In the genomic region with DNA sequence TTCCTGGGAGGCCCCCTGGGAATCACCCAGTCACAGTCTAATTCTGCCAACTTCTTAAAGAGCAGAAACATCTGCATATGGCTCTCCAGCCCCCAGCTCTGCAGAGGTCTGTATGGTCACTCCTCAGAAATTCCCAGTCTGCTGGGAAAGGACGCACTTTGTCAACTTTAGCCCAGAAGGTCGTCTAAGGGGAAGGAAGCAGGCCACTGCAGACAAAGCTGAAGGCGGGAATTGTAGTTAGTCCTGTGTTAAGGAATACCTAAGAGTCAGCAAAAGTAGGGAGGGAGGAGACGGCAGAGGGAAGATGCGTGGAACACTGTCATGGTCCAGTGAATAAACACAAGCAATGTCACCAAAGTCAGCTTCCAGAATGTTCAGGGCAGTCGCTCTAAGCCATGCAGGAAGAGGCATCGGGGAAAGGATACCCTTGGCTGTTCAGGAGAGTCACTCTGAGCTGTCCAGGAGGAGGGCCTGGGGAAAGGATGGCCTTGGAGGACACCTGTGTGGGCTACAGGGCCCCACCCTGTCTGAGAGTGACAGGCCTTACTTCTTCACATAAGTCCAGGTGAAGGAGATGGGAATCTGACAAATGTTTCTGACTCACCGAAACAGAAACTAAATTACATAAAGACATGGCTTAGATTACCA, we compare ENCODE assay signal across 10 mouse cellular contexts.
DNase-seq lines count a peak whose midpoint lies in the region; ATAC-seq and TF ChIP-seq lines count a peak whose summit lies in the region.
"Had no signal": no experiment of that assay in that cellular context is flagged by ENCODE, and none has a peak within 500 bp of the region (broad histone marks: within the 10 kb centered on the region; RNA-seq: fewer than 3 reads in every experiment).

No protein-coding gene starts in this region.

- no peak overlapping the region for H3K4me3 ChIP-seq in midbrain, embryonic 12.5 days
- no peak overlapping the region for H3K4me3 ChIP-seq in midbrain, embryonic 16.5 days (ENCODE audit: low read depth, low read length)
- H3K4me3 ChIP-seq in kidney, embryonic 16.5 days (ENCODE audit: low read length) = no peak overlapping the region
- H3K4me3 ChIP-seq in stomach, postnatal 0 days (ENCODE audit: low read depth, low read length) = no peak overlapping the region

- peaks cover 7% of the 10 kb centered on the region; the same call in 1 of the 2 replicates for H3K4me1 ChIP-seq in midbrain, embryonic 12.5 days
- peaks cover 5% of the 10 kb centered on the region; the same call in 1 of the 2 replicates for H3K4me1 ChIP-seq in midbrain, embryonic 16.5 days (ENCODE audit: control insufficient read depth, insufficient read depth, low read length)
- H3K4me1 ChIP-seq in kidney, embryonic 16.5 days (ENCODE audit: insufficient read depth, low read length) = peaks cover 21% of the 10 kb centered on the region
- H3K4me1 ChIP-seq in stomach, postnatal 0 days (replicated peaks; ENCODE audit: control insufficient read depth, insufficient read depth) = peaks cover 6% of the 10 kb centered on the region; the same call in 1 of the 2 replicates

- TF ChIP-seq EP300 in stomach, postnatal 0 days (optimal IDR thresholded peaks at IDR 0.05) = no peak

- peak; percentile 18 for DNase-seq in adrenal gland, postnatal 14 days
- DNase-seq in adrenal gland, adult 2 months = no peak
- no peak for DNase-seq in stomach, postnatal 0 days (ENCODE audit: low spot score)
- DNase-seq in spleen, postnatal 4 days (ENCODE audit: low spot score in 2 of 2) = no peak
- DNase-seq in urinary bladder, postnatal 14 days (ENCODE audit: low spot score) = no peak
- DNase-seq: cerebellum, postnatal 25 days; gastrocnemius, postnatal 36 days had no signal

- ATAC-seq in midbrain, embryonic 12.5 days (ENCODE audit: low FRiP score, low read depth) = peak; percentile 56; the same call in 1 of the 2 replicates
- ATAC-seq in midbrain, embryonic 16.5 days = no peak
- ATAC-seq in kidney, embryonic 16.5 days (ENCODE audit: low FRiP score, low TSS enrichment) = peak; percentile 91
- ATAC-seq in stomach, postnatal 0 days (ENCODE audit: low FRiP score, low TSS enrichment) = peak; percentile 3; the same call in 1 of the 2 replicates

- H3K27me3 ChIP-seq in midbrain, embryonic 12.5 days = peaks cover 13% of the 10 kb centered on the region; the same call in 1 of the 2 replicates
- H3K27me3 ChIP-seq in midbrain, embryonic 16.5 days (ENCODE audit: control insufficient read depth, insufficient read depth, low read depth, low read length) = peaks cover 4% of the 10 kb centered on the region; the same call in 1 of the 2 replicates
- H3K27me3 ChIP-seq in kidney, embryonic 16.5 days (ENCODE audit: insufficient read depth, low read length) = no peaks in the 10 kb centered on the region
- H3K27me3 ChIP-seq in stomach, postnatal 0 days (ENCODE audit: control insufficient read depth, insufficient read depth, low read length) = no peaks in the 10 kb centered on the region

- no peak overlapping the region for H3K4me2 ChIP-seq in midbrain, embryonic 12.5 days (replicated peaks)
- no peak overlapping the region for H3K4me2 ChIP-seq in midbrain, embryonic 16.5 days (ENCODE audit: low read length)
- H3K4me2 ChIP-seq in kidney, embryonic 16.5 days (replicated peaks; ENCODE audit: low read depth, low read length) = no peak overlapping the region
- no peak overlapping the region for H3K4me2 ChIP-seq in stomach, postnatal 0 days (replicated peaks; ENCODE audit: low read depth)

- H3K27ac ChIP-seq in midbrain, embryonic 12.5 days (replicated peaks) = no peak overlapping the region
- no peak overlapping the region for H3K27ac ChIP-seq in midbrain, embryonic 16.5 days (ENCODE audit: low read length)
- peak overlapping the region; percentile 49; the same call in 1 of the 2 replicates for H3K27ac ChIP-seq in kidney, embryonic 16.5 days (ENCODE audit: low read length)
- 0 out of 2 replicates have a peak overlapping the region, but pooled peaks have one; percentile 14 for H3K27ac ChIP-seq in stomach, postnatal 0 days (replicated peaks)

- no peak overlapping the region for H3K9ac ChIP-seq in midbrain, embryonic 12.5 days (replicated peaks)
- H3K9ac ChIP-seq in midbrain, embryonic 16.5 days (ENCODE audit: low read depth, low read length) = no peak overlapping the region
- no peak overlapping the region for H3K9ac ChIP-seq in kidney, embryonic 16.5 days (replicated peaks; ENCODE audit: low read length)
- no peak overlapping the region for H3K9ac ChIP-seq in stomach, postnatal 0 days (ENCODE audit: low read length)

- H3K9me3 ChIP-seq in midbrain, embryonic 12.5 days = no peaks in the 10 kb centered on the region
- no peaks in the 10 kb centered on the region for H3K9me3 ChIP-seq in midbrain, embryonic 16.5 days (replicated peaks; ENCODE audit: control insufficient read depth, low read length, poor library complexity, severe bottlenecking)
- H3K9me3 ChIP-seq in kidney, embryonic 16.5 days (ENCODE audit: low read length) = no peaks in the 10 kb centered on the region
- H3K9me3 ChIP-seq in stomach, postnatal 0 days (ENCODE audit: control insufficient read depth, low read length) = no peaks in the 10 kb centered on the region

- no peak for TF ChIP-seq CTCF in stomach, postnatal 0 days (IDR thresholded peaks at IDR 0.05; ENCODE audit: low read depth)

- WGBS in midbrain, embryonic 12.5 days = 40% methylated on average over 8 of the region's 8 CpGs
- WGBS in midbrain, embryonic 16.5 days = 52% methylated on average over 8 of the region's 8 CpGs
- WGBS in kidney, embryonic 16.5 days = 36% methylated on average over 8 of the region's 8 CpGs
- 58% methylated on average over 8 of the region's 8 CpGs for WGBS in stomach, postnatal 0 days

- no peaks in the 10 kb centered on the region for H3K36me3 ChIP-seq in midbrain, embryonic 12.5 days
- H3K36me3 ChIP-seq in midbrain, embryonic 16.5 days (ENCODE audit: control insufficient read depth, insufficient read depth, low read length) = no peaks in the 10 kb centered on the region
- H3K36me3 ChIP-seq in kidney, embryonic 16.5 days (ENCODE audit: insufficient read depth, low read length) = no peaks in the 10 kb centered on the region
- no peaks in the 10 kb centered on the region for H3K36me3 ChIP-seq in stomach, postnatal 0 days (ENCODE audit: control insufficient read depth, insufficient read depth, low read length)

Comparison
In these comparisons a context has a peak if more than half of its experiments do, and no peak if none do; other contexts are left out.
1. H3K27ac ChIP-seq: peak in kidney, embryonic 16.5 days (single experiment) and stomach, postnatal 0 days (single experiment); none in midbrain, embryonic 12.5 days (single experiment) and midbrain, embryonic 16.5 days (single experiment).